Mouse (Mus musculus): ENCODE measurements around the gene Castor1.

The Castor1 gene

GRCm38 (mm10) chr11:4207655-4208054 lies 10.4 kb upstream of the Castor1 start:
- DNase-seq = no peak

GRCm38 (mm10) chr11:4209556-4209955 lies 8.5 kb upstream of the Castor1 start:
- no peak for DNase-seq

GRCm38 (mm10) chr11:4210786-4211185 lies 7.2 kb upstream of the Castor1 start:
- DNase-seq = no peak

GRCm38 (mm10) chr11:4213107-4213506 lies 4.9 kb upstream of the Castor1 start:
- no peak for DNase-seq

GRCm38 (mm10) chr11:4214572-4214971 lies 3.5 kb upstream of the Castor1 start:
- DNase-seq = no peak

- DNase-seq = no peak
Measured at GRCm38 (mm10) chr11:4215061-4215460, 3.0 kb upstream of the Castor1 start.

GRCm38 (mm10) chr11:4216248-4217000 lies 1.6 kb upstream of the Castor1 start:
- DNase-seq = no peak

- no peak for DNase-seq
Measured at GRCm38 (mm10) chr11:4218637-4219036, 612 bp downstream of the Castor1 start.

GRCm38 (mm10) chr11:4219317-4219751 lies 1.3 kb downstream of the Castor1 start:
- DNase-seq = peak; percentile 57

- no peak for DNase-seq
Measured at GRCm38 (mm10) chr11:4219908-4220307, 1.9 kb downstream of the Castor1 start.

- DNase-seq = peak; percentile 73
Measured at GRCm38 (mm10) chr11:4220443-4221400, 2.7 kb downstream of the Castor1 start.

GRCm38 (mm10) chr11:4222046-4222950 lies 4.3 kb downstream of the Castor1 start:
- DNase-seq = no peak

GRCm38 (mm10) chr11:4223393-4224188 lies 5.6 kb downstream of the Castor1 start:
- no peak for DNase-seq

- no peak for DNase-seq
Measured at GRCm38 (mm10) chr11:4224223-4224622, 6.2 kb downstream of the Castor1 start.

GRCm38 (mm10) chr11:4226569-4227325 lies 8.7 kb downstream of the Castor1 start:
- DNase-seq = no peak

GRCm38 (mm10) chr11:4228463-4228862 lies 10.4 kb downstream of the Castor1 start:
- DNase-seq = peak; percentile 92

GRCm38 (mm10) chr11:4229841-4230240 lies 11.8 kb downstream of the Castor1 start:
- DNase-seq = no peak

- DNase-seq = no peak
Measured at GRCm38 (mm10) chr11:4231435-4231834, 13.4 kb downstream of the Castor1 start.

- DNase-seq = no peak
Measured at GRCm38 (mm10) chr11:4232644-4233043, 14.6 kb downstream of the Castor1 start.

- DNase-seq = no peak
Measured at GRCm38 (mm10) chr11:4235052-4235655, 17.1 kb downstream of the Castor1 start.
